Mouse (Mus musculus) embryonic fibroblast, embryonic 13.5 days (primary cell): ENCODE measurements around the gene Phlda2.

Source experiments
- CTCF ChIP-seq: IDR thresholded peaks from 2 replicates; pipeline ENCODE4 v1.5.1; 2011; ENCODE audit warnings: mild to moderate bottlenecking, control low read depth, low read length, moderate library complexity, borderline replicate concordance; ENCODE audit not compliant: insufficient read depth
- POLR2A ChIP-seq: IDR thresholded peaks from 2 replicates; pipeline ENCODE4 v1.6.1; 2011; ENCODE audit warnings: low read depth, mild to moderate bottlenecking, control low read depth, low read length, moderate library complexity

DNA sequence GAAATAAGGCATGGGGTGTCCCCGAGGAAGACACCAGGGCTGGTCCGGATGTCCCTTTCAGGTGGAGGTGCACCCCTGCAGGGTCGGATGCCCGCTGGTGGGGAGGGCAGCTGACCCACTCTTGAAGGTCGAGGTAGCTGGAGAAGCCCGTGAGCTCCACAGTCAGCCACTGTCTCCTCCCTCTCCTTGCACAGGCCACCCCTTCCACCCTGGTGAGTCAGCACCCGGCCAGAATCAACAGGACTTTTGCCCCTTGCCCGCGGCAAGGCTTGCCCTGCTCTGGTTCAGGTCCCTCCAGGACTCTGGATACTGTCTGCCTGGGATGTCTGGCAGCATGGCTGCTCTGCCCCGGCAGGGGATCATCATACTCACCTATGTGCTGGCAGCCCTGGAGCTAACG is 27.1 kb downstream of the Phlda2 start:
- TF ChIP-seq CTCF, result no peak
- no peak for TF ChIP-seq POLR2A
